Mouse (Mus musculus): ENCODE measurements around the gene Lhx6.

- no peak for TF ChIP-seq CTCF (IDR thresholded peaks at IDR 0.05; ENCODE audit: borderline replicate concordance, control insufficient read depth, extremely low read depth, insufficient read depth, low read length, poor library complexity)
- no peak for TF ChIP-seq POLR2A (IDR thresholded peaks at IDR 0.05; ENCODE audit: control insufficient read depth, extremely low read depth, insufficient read depth, low read length, poor library complexity)
Observed at GRCm38 (mm10) chr2:36073781-36074180, 31.4 kb downstream of the Lhx6 start.
